Mouse (Mus musculus): ENCODE results near the gene Suds3. TPM values are rescaled to one million over a fixed set of nuclear protein-coding genes. Genes with fewer than 3 reads are reported as not detected.

Gene Suds3
- total RNA-seq, 2 experiments from 2014 or later = 96.6 to 101 TPM

GRCm38 (mm10) chr5:117049940-117050339 is 66.0 kb downstream of the Suds3 start:
- no peak for DNase-seq (ENCODE audit: low spot score in 2 of 2)

GRCm38 (mm10) chr5:117045101-117045500 is 70.8 kb downstream of the Suds3 start:
- no peak for DNase-seq (ENCODE audit: low spot score in 2 of 2)

- DNase-seq (ENCODE audit: low spot score in 2 of 2) = no peak
Observed at GRCm38 (mm10) chr5:117042661-117043060, 73.3 kb downstream of the Suds3 start.

Other genes with a start within 250 kb of the Suds3 start
- 10 to 100 TPM; 66.3 to 68.3 TPM for gene Taok3, start 4.0 kb upstream of the Suds3 start, total RNA-seq (2021)
- 100 to 1,000 TPM; 699 to 737 TPM for gene Pebp1, start 171.5 kb upstream of the Suds3 start, total RNA-seq (2021)
- gene Vsig10, start 203.0 kb upstream of the Suds3 start, total RNA-seq (2021) = 1 to 10 TPM; 2.4 to 4.2 TPM
- gene Wsb2, start 241.2 kb upstream of the Suds3 start, total RNA-seq (2021) = 100 to 1,000 TPM; 437 to 454 TPM